14 mouse cellular contexts compared by ENCODE assay signal in the genomic region with DNA sequence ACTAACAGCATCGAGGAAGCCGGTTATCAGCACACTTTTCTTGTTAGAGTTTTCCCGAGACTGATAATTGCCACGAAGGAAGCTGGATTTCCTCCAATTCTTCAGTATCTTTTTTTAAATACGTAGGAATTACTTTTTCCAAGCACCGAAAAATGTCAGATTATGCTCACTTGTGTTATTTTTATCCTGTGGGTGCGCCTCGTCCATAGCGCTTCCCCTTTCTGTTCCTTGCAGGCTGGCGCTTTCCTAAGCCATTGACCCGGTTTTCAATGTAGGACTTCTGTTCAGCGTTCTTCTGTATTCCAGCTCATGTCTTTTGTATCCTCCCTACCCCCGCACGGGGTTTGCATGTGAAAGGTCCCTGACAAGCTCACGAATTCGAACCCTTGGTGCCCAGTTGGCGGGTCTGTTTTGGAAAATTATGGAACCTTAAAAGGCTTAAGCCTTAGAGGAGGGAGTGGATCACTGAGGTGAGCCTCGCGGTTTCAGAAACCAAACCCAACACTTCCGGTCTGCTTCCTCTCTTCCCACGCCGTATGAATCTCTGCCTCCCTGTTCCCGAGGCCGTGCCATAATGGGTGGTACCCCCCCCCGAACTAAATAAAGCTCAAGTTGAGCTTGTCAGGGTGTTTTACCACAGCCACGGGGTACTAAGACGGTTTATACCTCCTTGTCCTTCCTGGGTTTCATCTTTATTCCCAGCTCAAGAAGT.
DNase-seq lines count a peak whose midpoint lies in the region; ATAC-seq and TF ChIP-seq lines count a peak whose summit lies in the region.
"Had no signal": no experiment of that assay in that cellular context is flagged by ENCODE, and none has a peak within 500 bp of the region (broad histone marks: within the 10 kb centered on the region; RNA-seq: fewer than 3 reads in every experiment).

No protein-coding gene starts in this region.

- no peak for DNase-seq in gastrocnemius, adult 2 months
- DNase-seq in gastrocnemius, postnatal 10 days: no peak
- DNase-seq in lung, postnatal 36 days: peak; percentile 12
- no peak for DNase-seq in lung, postnatal 0 days (ENCODE audit: low spot score)
- DNase-seq in right cerebral cortex, adult 18-20 months: no peak
- DNase-seq in T-cell, adult 2 months (ENCODE audit: low spot score): no peak
- no peak for DNase-seq in ovary, postnatal 10 days (ENCODE audit: low spot score)
- DNase-seq: cerebellum, adult 18-20 months; right cerebral cortex, postnatal 4 days had no signal

- H3K4me2 ChIP-seq in lung, postnatal 0 days (replicated peaks; ENCODE audit: low read depth, low read length): no peak overlapping the region
- peak overlapping the region; percentile 31 for H3K4me2 ChIP-seq in heart, embryonic 15.5 days
- H3K4me2 ChIP-seq: limb, embryonic 12.5 days; neural tube, embryonic 12.5 days had no signal

- peak overlapping the region; percentile 32 for H3K4me3 ChIP-seq in gastrocnemius, adult 2 months
- H3K4me3 ChIP-seq in lung, postnatal 0 days (ENCODE audit: low read depth, low read length): no peak overlapping the region
- H3K4me3 ChIP-seq in heart, embryonic 15.5 days: no peak overlapping the region
- H3K4me3 ChIP-seq: limb, embryonic 12.5 days; megakaryocyte, embryonic 14.5 days; neural tube, embryonic 12.5 days had no signal

- no peak overlapping the region for H3K9ac ChIP-seq in lung, postnatal 0 days (replicated peaks; ENCODE audit: low read depth)
- H3K9ac ChIP-seq in heart, embryonic 15.5 days: no peak overlapping the region
- H3K9ac ChIP-seq: limb, embryonic 12.5 days; neural tube, embryonic 12.5 days had no signal

- ATAC-seq in lung, postnatal 0 days: no peak
- no peak for ATAC-seq in heart, embryonic 15.5 days (replicated peaks; ENCODE audit: insufficient number of reproducible peaks, insufficient read depth, low FRiP score, low read depth)
- ATAC-seq: forebrain, embryonic 14.5 days had no signal

- H3K27ac ChIP-seq in gastrocnemius, adult 2 months: no peak overlapping the region
- no peak overlapping the region for H3K27ac ChIP-seq in lung, postnatal 0 days (ENCODE audit: low read length)
- H3K27ac ChIP-seq in heart, embryonic 15.5 days: peak overlapping the region; percentile 44
- H3K27ac ChIP-seq: limb, embryonic 12.5 days; neural tube, embryonic 12.5 days had no signal

- 69% methylated on average over 27 of the region's 27 CpGs for WGBS in lung, postnatal 0 days
- 68% methylated on average over 27 of the region's 27 CpGs for WGBS in heart, embryonic 15.5 days

- no peaks in the 10 kb centered on the region for H3K27me3 ChIP-seq in lung, postnatal 0 days (replicated peaks; ENCODE audit: insufficient read depth, low read length)
- H3K27me3 ChIP-seq in heart, embryonic 15.5 days: no peaks in the 10 kb centered on the region
- H3K27me3 ChIP-seq: limb, embryonic 12.5 days; neural tube, embryonic 12.5 days had no signal

- TF ChIP-seq EP300 in lung, postnatal 0 days (IDR thresholded peaks at IDR 0.05): no peak

- no peaks in the 10 kb centered on the region for H3K9me3 ChIP-seq in lung, postnatal 0 days (ENCODE audit: low read length)
- no peaks in the 10 kb centered on the region for H3K9me3 ChIP-seq in heart, embryonic 15.5 days (replicated peaks)
- H3K9me3 ChIP-seq: limb, embryonic 12.5 days; neural tube, embryonic 12.5 days had no signal

- intact Hi-C loops in gastrocnemius, adult 2 months (cut with DNase I): no loop called here

- no peaks in the 10 kb centered on the region for H3K36me3 ChIP-seq in lung, postnatal 0 days (ENCODE audit: insufficient read depth, low read length)
- no peaks in the 10 kb centered on the region for H3K36me3 ChIP-seq in heart, embryonic 15.5 days
- H3K36me3 ChIP-seq: limb, embryonic 12.5 days; neural tube, embryonic 12.5 days had no signal

- no peak for TF ChIP-seq CTCF in gastrocnemius, adult 2 months (IDR thresholded peaks at IDR 0.05)
- no peak for TF ChIP-seq CTCF in lung, postnatal 0 days (IDR thresholded peaks at IDR 0.05)

- no peaks in the 10 kb centered on the region for H3K4me1 ChIP-seq in lung, postnatal 0 days (ENCODE audit: insufficient read depth, low read depth, low read length)
- H3K4me1 ChIP-seq in heart, embryonic 15.5 days (replicated peaks): peaks cover 28% of the 10 kb centered on the region
- H3K4me1 ChIP-seq: limb, embryonic 12.5 days; neural tube, embryonic 12.5 days had no signal
